Mouse (Mus musculus): ENCODE measurements at regions not wholly inside any gene's neighbourhood (a gene's known extent, or its start where the extent isn't known, plus 50 kb on each side); places are given as distances from the start of the nearest gene placed in this dataset.

DNA sequence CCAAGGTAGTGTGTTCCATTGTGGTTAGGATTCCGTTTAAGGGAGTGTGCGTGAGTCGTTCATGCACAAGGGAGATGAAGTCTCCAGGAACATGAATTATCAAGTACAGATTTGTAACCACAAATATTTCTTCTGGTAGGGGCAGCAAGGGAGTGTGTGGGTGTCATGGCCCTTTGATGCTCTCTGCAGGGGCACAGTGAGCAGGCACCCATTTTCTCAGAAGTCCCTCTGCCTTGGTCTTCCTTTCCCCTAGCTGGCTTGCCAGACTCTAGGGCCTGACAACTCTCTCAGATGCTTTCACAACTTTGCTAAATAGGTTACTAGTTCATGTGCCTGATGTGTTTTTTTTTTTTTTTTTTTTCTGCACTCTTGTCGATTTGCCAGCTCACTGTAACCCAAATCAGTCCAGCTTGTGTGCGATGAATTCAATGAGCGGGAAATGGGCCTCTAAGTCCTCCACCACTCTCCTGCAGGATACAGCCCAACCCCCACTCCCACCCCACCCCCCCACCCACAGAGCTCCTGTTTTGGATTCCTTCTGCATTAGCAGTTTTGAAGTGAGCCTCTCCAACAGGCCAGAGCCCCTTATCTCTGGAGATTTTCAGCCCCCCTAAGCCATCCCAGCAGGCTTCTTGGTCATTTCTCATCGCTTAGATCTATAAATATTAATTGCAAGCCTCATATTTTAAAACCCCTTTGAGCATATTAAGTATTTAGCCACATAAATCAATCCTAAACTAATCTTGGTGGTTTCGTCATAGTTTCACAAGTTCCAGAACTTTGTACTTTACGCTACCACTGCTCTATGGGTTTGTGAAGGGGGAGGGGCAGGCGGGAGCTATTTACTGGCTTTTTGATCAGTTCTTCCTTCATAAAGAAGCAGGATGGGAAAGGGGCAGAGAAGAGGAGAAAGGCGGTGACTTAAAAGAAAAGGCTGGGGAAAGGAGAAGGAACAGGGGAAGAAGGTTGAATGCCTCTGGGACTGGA is 628.4 kb upstream of the Cdh11 start:
- 0 out of 2 replicates have a peak overlapping the region, but pooled peaks have one; percentile 24 for H3K27ac ChIP-seq (replicated peaks; ENCODE audit: insufficient read depth, low read depth, low read length)
- no peak overlapping the region for H3K9ac ChIP-seq (ENCODE audit: low read depth, low read length)
- H3K36me3 ChIP-seq (ENCODE audit: control insufficient read depth, insufficient read depth, low read length) = no peaks in the 10 kb centered on the region
- peak; percentile 92 for DNase-seq (ENCODE audit: extremely low read depth, low read depth, low spot score)
- WGBS = 39% methylated on average over 11 of the region's 11 CpGs
- TF ChIP-seq CTCF (IDR thresholded peaks at IDR 0.05; ENCODE audit: low read depth, low read length) = no peak
- no peaks in the 10 kb centered on the region for H3K27me3 ChIP-seq (ENCODE audit: control insufficient read depth, insufficient read depth, low read length)
- peaks cover 10% of the 10 kb centered on the region for H3K4me1 ChIP-seq (ENCODE audit: control insufficient read depth, insufficient read depth, low read length)
- no peaks in the 10 kb centered on the region for H3K79me2 ChIP-seq (ENCODE audit: control insufficient read depth, insufficient read depth, low read length)
- no peak overlapping the region for H3K4me3 ChIP-seq (ENCODE audit: insufficient read depth, low read depth, low read length)

DNA sequence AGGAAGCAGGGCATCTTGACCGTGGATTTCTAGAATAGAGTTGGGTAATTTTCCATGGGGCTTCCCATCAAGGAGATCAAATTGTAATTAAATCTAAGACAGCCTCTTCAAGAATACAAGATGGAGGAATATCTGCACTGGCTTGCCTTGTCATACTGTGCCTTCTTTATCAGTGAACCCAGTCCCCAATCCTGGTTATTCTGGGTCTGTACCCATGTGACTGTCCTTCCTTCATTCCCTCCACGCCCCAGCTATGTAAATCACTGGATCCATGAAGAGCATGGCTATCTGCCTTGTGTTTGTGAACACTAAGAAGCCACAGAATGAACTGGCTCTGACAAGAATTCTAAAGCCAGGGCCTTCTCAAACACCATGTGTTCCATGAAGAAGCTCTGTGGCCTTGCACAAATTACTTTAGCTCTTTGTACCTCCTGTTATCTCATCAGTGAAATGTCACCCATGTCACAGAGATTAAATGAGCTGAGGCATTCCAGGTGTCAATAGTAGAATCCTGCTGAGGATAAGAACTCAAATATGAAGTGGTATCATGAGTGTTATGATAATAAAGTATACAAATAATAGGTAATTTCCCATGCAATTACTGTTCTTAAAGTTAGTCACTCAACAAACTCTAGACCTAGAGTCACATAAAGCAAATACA is 637.0 kb upstream of the Cdh11 start:
- H3K9ac ChIP-seq (ENCODE audit: low read depth, low read length) = no peak overlapping the region
- H3K4me3 ChIP-seq (ENCODE audit: insufficient read depth, low read depth, low read length) = no peak overlapping the region
- H3K4me1 ChIP-seq (ENCODE audit: control insufficient read depth, insufficient read depth, low read length) = peaks cover under 1% of the 10 kb centered on the region; the same call in 1 of the 2 replicates
- H3K27me3 ChIP-seq (ENCODE audit: control insufficient read depth, insufficient read depth, low read length) = no peaks in the 10 kb centered on the region
- DNase-seq (ENCODE audit: extremely low read depth, low read depth, low spot score) = no peak
- TF ChIP-seq POLR2A (IDR thresholded peaks at IDR 0.05; ENCODE audit: extremely low read depth, insufficient read depth, low read length) = no peak
- no peak for TF ChIP-seq CTCF (IDR thresholded peaks at IDR 0.05; ENCODE audit: low read depth, low read length)
- 78% methylated on average over 2 of the region's 2 CpGs for WGBS
- no peak overlapping the region for H3K27ac ChIP-seq (replicated peaks; ENCODE audit: insufficient read depth, low read depth, low read length)
- no peaks in the 10 kb centered on the region for H3K79me2 ChIP-seq (ENCODE audit: control insufficient read depth, insufficient read depth, low read length)
- no peaks in the 10 kb centered on the region for H3K36me3 ChIP-seq (ENCODE audit: control insufficient read depth, insufficient read depth, low read length)

DNA sequence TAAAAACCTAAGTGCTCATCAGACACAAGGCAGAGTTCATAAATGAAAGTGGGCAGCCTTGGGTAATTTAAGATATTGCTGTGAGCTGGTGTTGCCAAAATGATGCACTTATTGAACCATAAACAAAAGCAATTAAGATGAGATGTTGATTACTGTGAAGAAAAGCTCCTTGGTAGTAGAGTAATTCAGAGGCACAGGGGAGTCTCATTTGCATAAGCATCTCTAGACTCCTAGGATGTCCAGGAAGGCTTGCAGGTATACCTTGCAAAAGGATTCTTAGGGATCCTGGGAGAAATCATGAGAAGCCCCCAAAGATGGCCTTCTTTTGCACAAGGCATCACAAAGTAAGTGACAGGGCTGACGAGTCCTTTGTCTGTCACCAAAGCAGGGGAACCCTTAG is 640.5 kb upstream of the Cdh11 start:
- no peak for DNase-seq (ENCODE audit: extremely low read depth, low read depth, low spot score)
- Histone ChIP-seq H3K79me2 (ENCODE audit: control insufficient read depth, insufficient read depth, low read length) (no peaks in the 10 kb centered on the region), H3K4me3 (ENCODE audit: insufficient read depth, low read depth, low read length) (no peak overlapping the region), H3K36me3 (ENCODE audit: control insufficient read depth, insufficient read depth, low read length) (no peaks in the 10 kb centered on the region), H3K27ac (replicated peaks; ENCODE audit: insufficient read depth, low read depth, low read length) (no peak overlapping the region), H3K4me1 (ENCODE audit: control insufficient read depth, insufficient read depth, low read length) (no peaks in the 10 kb centered on the region), H3K27me3 (ENCODE audit: control insufficient read depth, insufficient read depth, low read length) (no peaks in the 10 kb centered on the region), H3K9ac (ENCODE audit: low read depth, low read length) (no peak overlapping the region)
- 81% methylated on average over 1 of the region's 1 CpGs for WGBS
- TF ChIP-seq POLR2A (IDR thresholded peaks at IDR 0.05; ENCODE audit: extremely low read depth, insufficient read depth, low read length) (no peak), CTCF (IDR thresholded peaks at IDR 0.05; ENCODE audit: low read depth, low read length) (no peak)

DNA sequence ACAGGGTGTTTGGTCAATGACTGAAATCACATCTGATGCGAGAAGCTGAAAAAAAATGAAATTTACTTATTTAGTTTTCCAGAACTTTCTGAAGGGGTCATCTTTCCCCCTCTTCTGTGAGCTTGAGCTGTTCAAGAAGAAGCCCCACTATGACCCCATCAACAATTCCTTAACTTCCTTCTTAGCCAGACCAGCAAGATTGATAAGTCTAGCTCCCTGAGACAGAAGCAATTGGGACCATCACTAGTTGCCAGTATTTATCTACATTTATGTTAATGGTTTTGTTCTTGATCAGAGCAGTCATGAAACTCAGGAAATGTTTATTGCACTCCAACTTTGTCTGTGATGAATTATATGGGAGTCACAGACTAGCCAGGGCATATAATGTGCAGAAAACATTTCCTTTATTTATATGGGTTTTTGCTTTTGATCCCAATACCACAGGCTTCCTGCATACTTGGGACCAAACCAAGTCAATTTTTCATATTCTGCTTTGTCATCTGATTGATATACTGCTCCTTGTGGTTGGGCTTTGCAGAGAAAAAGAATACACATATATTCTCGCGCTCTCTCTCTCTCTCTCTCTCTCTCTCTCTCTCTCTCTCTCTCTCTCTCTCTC is 645.5 kb upstream of the Cdh11 start:
- Histone ChIP-seq H3K27ac (replicated peaks; ENCODE audit: insufficient read depth, low read depth, low read length) (no peak overlapping the region), H3K27me3 (ENCODE audit: control insufficient read depth, insufficient read depth, low read length) (no peaks in the 10 kb centered on the region), H3K9ac (ENCODE audit: low read depth, low read length) (no peak overlapping the region), H3K36me3 (ENCODE audit: control insufficient read depth, insufficient read depth, low read length) (no peaks in the 10 kb centered on the region), H3K4me3 (ENCODE audit: insufficient read depth, low read depth, low read length) (no peak overlapping the region), H3K79me2 (ENCODE audit: control insufficient read depth, insufficient read depth, low read length) (no peaks in the 10 kb centered on the region), H3K4me1 (ENCODE audit: control insufficient read depth, insufficient read depth, low read length) (no peaks in the 10 kb centered on the region)
- DNase-seq (ENCODE audit: extremely low read depth, low read depth, low spot score) = no peak
- TF ChIP-seq CTCF (IDR thresholded peaks at IDR 0.05; ENCODE audit: low read depth, low read length) (no peak), POLR2A (IDR thresholded peaks at IDR 0.05; ENCODE audit: extremely low read depth, insufficient read depth, low read length) (no peak)
- 92% methylated on average over 3 of the region's 3 CpGs for WGBS

DNA sequence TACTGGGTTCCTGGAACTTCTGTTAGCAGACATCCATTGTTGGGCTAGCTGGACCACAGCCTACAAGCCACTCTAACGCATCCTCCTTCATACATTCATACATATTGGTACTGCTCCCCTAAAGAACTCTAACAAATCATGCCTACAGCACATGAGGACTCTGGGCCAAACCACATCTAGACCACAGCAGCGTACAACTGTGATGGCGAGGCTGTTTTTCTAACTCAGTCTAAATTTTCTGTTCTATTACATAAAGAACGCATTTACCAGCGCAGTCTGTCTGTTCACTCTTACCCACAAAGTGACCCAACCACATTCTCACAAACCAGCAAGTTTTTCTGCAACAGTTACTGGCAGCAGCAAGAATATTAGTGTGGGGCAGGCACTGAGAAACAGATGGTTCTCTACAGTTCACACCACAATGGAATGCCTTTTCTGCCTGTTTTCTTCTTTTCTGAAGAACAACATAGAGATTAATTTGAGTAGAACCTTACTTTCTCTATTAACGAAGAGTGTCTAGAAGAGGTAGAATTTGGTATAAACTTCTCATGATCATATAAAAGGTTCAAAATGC is 648.2 kb upstream of the Cdh11 start:
- TF ChIP-seq POLR2A (IDR thresholded peaks at IDR 0.05; ENCODE audit: extremely low read depth, insufficient read depth, low read length) (no peak), CTCF (IDR thresholded peaks at IDR 0.05; ENCODE audit: low read depth, low read length) (no peak)
- no peak for DNase-seq (ENCODE audit: extremely low read depth, low read depth, low spot score)
- H3K27me3 ChIP-seq (ENCODE audit: control insufficient read depth, insufficient read depth, low read length) = no peaks in the 10 kb centered on the region

More for the DNA sequence above, 648.2 kb upstream of the Cdh11 start:
- Histone ChIP-seq H3K9ac (ENCODE audit: low read depth, low read length) (no peak overlapping the region), H3K36me3 (ENCODE audit: control insufficient read depth, insufficient read depth, low read length) (no peaks in the 10 kb centered on the region), H3K4me1 (ENCODE audit: control insufficient read depth, insufficient read depth, low read length) (no peaks in the 10 kb centered on the region), H3K79me2 (ENCODE audit: control insufficient read depth, insufficient read depth, low read length) (no peaks in the 10 kb centered on the region), H3K27ac (replicated peaks; ENCODE audit: insufficient read depth, low read depth, low read length) (no peak overlapping the region), H3K4me3 (ENCODE audit: insufficient read depth, low read depth, low read length) (no peak overlapping the region)
- 92% methylated on average over 6 of the region's 6 CpGs for WGBS
